Mouse (Mus musculus) erythroblast, embryonic 14.5 days (primary cell): ENCODE measurements at regions not wholly inside any gene's neighbourhood (a gene's known extent, or its start where the extent isn't known, plus 50 kb on each side); places are given as distances from the start of the nearest gene placed in this dataset.

Source experiments
- H3K27me3 ChIP-seq: 2 replicates; pipeline ENCODE4 v1.6.1; 2012; ENCODE audit warnings: inconsistent platforms; ENCODE audit not compliant: control insufficient read depth
- H3K36me3 ChIP-seq: 2 replicates; pipeline ENCODE4 v1.6.1; 2012; ENCODE audit warnings: mild to moderate bottlenecking, inconsistent platforms; ENCODE audit not compliant: control insufficient read depth
- H3K4me1 ChIP-seq: 2 replicates; pipeline ENCODE4 v1.6.1; 2012; ENCODE audit warnings: inconsistent platforms; ENCODE audit not compliant: control insufficient read depth
- H3K4me3 ChIP-seq: replicated peaks from 2 replicates; pipeline ENCODE3; 2012; ENCODE audit warnings: moderate library complexity, mild to moderate bottlenecking, inconsistent platforms
- H3K9me3 ChIP-seq: 2 replicates; pipeline ENCODE4 v1.6.1; 2012; ENCODE audit warnings: low read length, inconsistent platforms, mixed read lengths; ENCODE audit not compliant: control insufficient read depth
- GATA1 ChIP-seq: IDR thresholded peaks from 2 replicates; pipeline ENCODE4 v1.6.1; 2012; ENCODE audit warnings: low read length, inconsistent platforms, mixed read lengths
- TAL1 ChIP-seq: IDR thresholded peaks from 3 replicates; pipeline ENCODE4 v1.6.1; 2012; ENCODE audit warnings: low read length, inconsistent platforms, mixed read lengths

GRCm38 (mm10) chr10:98842721-98843120 is 71.5 kb upstream of the Atp2b1 start:
- Histone ChIP-seq H3K4me1 (peaks cover 9% of the 10 kb centered on the region), H3K4me3 (no peak overlapping the region), H3K27me3 (no peaks in the 10 kb centered on the region), H3K9me3 (no peaks in the 10 kb centered on the region), H3K36me3 (no peaks in the 10 kb centered on the region)
- TF ChIP-seq GATA1 (no peak), TAL1 (no peak)

GRCm38 (mm10) chr10:98849851-98850250 is 64.4 kb upstream of the Atp2b1 start:
- H3K27me3 ChIP-seq, result no peaks in the 10 kb centered on the region
- TF ChIP-seq TAL1, result no peak
- TF ChIP-seq GATA1, result no peak

GRCm38 (mm10) chr10:98857395-98857794 is 56.8 kb upstream of the Atp2b1 start:
- Histone ChIP-seq H3K27me3 (no peaks in the 10 kb centered on the region), H3K4me3 (no peak overlapping the region), H3K36me3 (no peaks in the 10 kb centered on the region), H3K4me1 (peaks cover 22% of the 10 kb centered on the region), H3K9me3 (no peaks in the 10 kb centered on the region)
- no peak for TF ChIP-seq TAL1
- TF ChIP-seq GATA1, result no peak

More at GRCm38 (mm10) chr10:98849851-98850250, 64.4 kb upstream of the Atp2b1 start:
- H3K4me3 ChIP-seq, result no peak overlapping the region
- no peaks in the 10 kb centered on the region for H3K36me3 ChIP-seq
- no peaks in the 10 kb centered on the region for H3K9me3 ChIP-seq
- H3K4me1 ChIP-seq, result peaks cover 5% of the 10 kb centered on the region

- Histone ChIP-seq H3K4me3 (no peak overlapping the region), H3K9me3 (no peaks in the 10 kb centered on the region), H3K27me3 (no peaks in the 10 kb centered on the region), H3K36me3 (no peaks in the 10 kb centered on the region), H3K4me1 (peaks cover 29% of the 10 kb centered on the region)
- TF ChIP-seq TAL1 (no peak), GATA1 (no peak)
These were observed 52.7 kb upstream of the Atp2b1 start for GRCm38 (mm10) chr10:98861521-98861920.

GRCm38 (mm10) chr10:98862712-98863111 is 51.5 kb upstream of the Atp2b1 start:
- Histone ChIP-seq H3K4me3 (no peak overlapping the region), H3K4me1 (peaks cover 29% of the 10 kb centered on the region), H3K9me3 (no peaks in the 10 kb centered on the region), H3K27me3 (no peaks in the 10 kb centered on the region), H3K36me3 (no peaks in the 10 kb centered on the region)
- TF ChIP-seq GATA1 (no peak), TAL1 (no peak)

- Histone ChIP-seq H3K27me3 (no peaks in the 10 kb centered on the region), H3K9me3 (no peaks in the 10 kb centered on the region), H3K4me1 (peaks cover 29% of the 10 kb centered on the region), H3K4me3 (no peak overlapping the region), H3K36me3 (no peaks in the 10 kb centered on the region)
- TF ChIP-seq TAL1 (no peak), GATA1 (no peak)
These were observed 49.8 kb upstream of the Atp2b1 start for GRCm38 (mm10) chr10:98864384-98864783.
